Mouse (Mus musculus) bone marrow macrophage, adult 2 months (primary cell): ENCODE measurements around the gene Exoc7.

ENCODE experiments used
- CTCF ChIP-seq: IDR thresholded peaks from 2 replicates; pipeline ENCODE4 v1.5.1; 2012; ENCODE audit warnings: low read depth, mild to moderate bottlenecking, low read length, moderate library complexity
- POLR2A ChIP-seq: IDR thresholded peaks from 2 replicates; pipeline ENCODE4 v1.6.1; 2012; ENCODE audit warnings: mild to moderate bottlenecking, low read depth, low read length, borderline replicate concordance

GRCm38 (mm10) chr11:116326963-116327603 is 20.1 kb upstream of the Exoc7 start:
- TF ChIP-seq POLR2A (no peak), CTCF (no peak)
